Mouse (Mus musculus) bone marrow, adult 2 months (tissue): ENCODE data around the gene Daxx. TPM values are rescaled to one million over a fixed set of nuclear protein-coding genes. Genes with fewer than 3 reads are reported as not detected.
A peak's percentile ranks its signal among the peaks of the same experiment; 100 is the strongest.

Source experiments
- H3K27ac ChIP-seq: fragments of 200-500 bp; 2 replicates; pipeline ENCODE4 v1.5.1; 2012; ENCODE audit warnings: low read depth, mild to moderate bottlenecking, control low read depth, inconsistent platforms, low read length; ENCODE audit not compliant: control insufficient read depth, poor library complexity, insufficient read depth
- H3K4me1 ChIP-seq: fragments of 200-500 bp; 2 replicates; pipeline ENCODE4 v1.6.1; 2011; ENCODE audit warnings: low read length; ENCODE audit not compliant: control insufficient read depth, insufficient read depth
- H3K4me3 ChIP-seq: fragments of 200-500 bp; replicated peaks from 2 replicates; pipeline ENCODE3; 2011; ENCODE audit warnings: mild to moderate bottlenecking, low read depth, low read length, control low read depth; ENCODE audit not compliant: control insufficient read depth
- CTCF ChIP-seq: fragments of 200-500 bp; IDR thresholded peaks from 2 replicates; pipeline ENCODE4 v1.5.1; 2011; ENCODE audit warnings: low read length, control low read depth; ENCODE audit not compliant: control insufficient read depth, insufficient read depth
- POLR2A ChIP-seq: fragments of 200-500 bp; IDR thresholded peaks from 2 replicates; pipeline ENCODE4 v1.6.1; 2011; ENCODE audit warnings: low read depth, mild to moderate bottlenecking, control low read depth, low read length, borderline replicate concordance; ENCODE audit not compliant: control insufficient read depth
- WGBS: fragments of 180-500 bp; shearing (Covaris S2); methylation state at CpG from one replicate; pipeline ENCODE4 v1.1.7; 2018; 5-methylcytosine and 5-hydroxymethylcytosine counted together
- polyA plus RNA-seq: library from polyadenylated mRNA; stranded (reverse); fragments of >200 nt; gene quantifications from 2 replicates; pipeline ENCODE4 v1.2.4, GENCODE M21; 2011; ENCODE audit warnings: low replicate concordance; ENCODE audit not compliant: missing spikeins, insufficient read depth, insufficient read length

Gene Daxx
- polyA plus RNA-seq, 1 experiment: 42.3 TPM

DNA sequence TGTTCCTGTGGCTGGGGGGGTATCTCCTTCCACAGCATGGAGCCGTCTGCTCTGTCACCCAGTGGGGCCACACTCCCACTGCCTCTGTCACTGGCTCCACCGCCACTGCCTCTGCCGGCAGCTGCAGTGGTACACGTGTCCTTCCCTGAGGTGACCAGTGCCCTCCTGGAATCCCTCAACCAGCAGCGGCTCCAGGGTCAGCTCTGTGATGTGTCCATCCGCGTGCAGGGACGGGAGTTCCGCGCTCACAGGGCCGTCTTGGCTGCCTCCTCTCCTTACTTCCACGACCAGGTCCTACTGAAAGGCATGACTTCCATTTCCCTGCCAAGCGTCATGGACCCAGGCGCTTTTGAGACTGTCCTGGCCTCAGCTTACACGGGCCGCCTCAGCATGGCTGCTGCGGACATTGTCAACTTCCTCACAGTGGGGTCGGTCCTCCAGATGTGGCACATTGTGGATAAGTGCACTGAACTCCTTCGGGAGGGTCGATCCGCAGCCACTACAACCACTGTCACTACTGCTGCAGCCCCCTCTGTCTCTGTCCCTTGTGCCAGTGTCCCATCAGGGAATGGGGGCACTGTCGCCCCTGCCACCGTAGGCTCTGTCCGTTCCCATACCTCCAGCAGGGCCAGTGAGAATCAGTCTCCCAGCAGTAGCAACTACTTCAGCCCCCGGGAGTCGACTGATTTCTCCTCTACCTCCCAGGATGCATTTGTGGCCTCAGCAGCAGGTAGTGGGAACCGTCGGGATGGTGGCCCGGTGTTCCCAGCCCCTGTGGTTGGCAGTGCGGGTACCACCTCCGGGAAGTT, 7.8 kb downstream of the Daxx start:
- no peak overlapping the region for H3K27ac ChIP-seq
- H3K4me3 ChIP-seq: peak overlapping the region; percentile 41
- H3K4me1 ChIP-seq: peaks cover 6% of the 10 kb centered on the region
- 88% methylated on average over 31 of the region's 31 CpGs for WGBS
- TF ChIP-seq POLR2A: peak; percentile 17; the same call in 1 of the 2 replicates
- TF ChIP-seq CTCF: no peak

DNA sequence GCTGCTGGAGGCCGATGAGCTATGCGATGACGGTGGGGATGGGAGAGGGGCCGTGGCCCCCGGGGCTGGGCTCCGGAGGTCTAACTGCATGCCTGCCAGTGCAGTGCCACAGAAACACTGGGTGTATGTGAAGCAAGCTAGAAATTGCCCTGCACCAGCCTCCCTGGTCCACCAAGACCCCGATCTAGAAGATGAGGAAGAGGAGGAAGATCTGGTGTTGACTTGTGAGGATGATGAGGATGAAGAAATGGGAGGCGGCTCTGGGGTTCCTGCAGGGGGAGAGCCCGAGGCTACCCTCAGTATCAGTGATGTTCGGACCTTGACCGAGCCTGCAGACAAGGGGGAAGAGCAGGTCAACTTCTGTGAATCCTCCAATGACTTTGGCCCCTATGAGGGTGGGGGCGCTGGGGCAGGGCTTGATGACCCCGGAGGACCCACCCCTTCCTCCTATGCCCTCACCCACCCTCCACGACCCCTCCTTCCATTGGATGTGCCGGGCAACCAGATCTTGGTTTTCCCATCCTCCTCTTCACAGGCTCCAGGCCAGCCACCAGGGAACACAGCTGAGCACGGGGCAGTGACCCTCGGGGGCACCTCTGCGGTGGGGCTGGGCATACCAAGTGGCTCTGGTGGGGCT, 8.6 kb downstream of the Daxx start:
- Histone ChIP-seq H3K4me3 (no peak overlapping the region), H3K4me1 (peaks cover 6% of the 10 kb centered on the region), H3K27ac (no peak overlapping the region)
- TF ChIP-seq POLR2A (no peak), CTCF (no peak)
- WGBS: 94% methylated on average over 18 of the region's 18 CpGs

DNA sequence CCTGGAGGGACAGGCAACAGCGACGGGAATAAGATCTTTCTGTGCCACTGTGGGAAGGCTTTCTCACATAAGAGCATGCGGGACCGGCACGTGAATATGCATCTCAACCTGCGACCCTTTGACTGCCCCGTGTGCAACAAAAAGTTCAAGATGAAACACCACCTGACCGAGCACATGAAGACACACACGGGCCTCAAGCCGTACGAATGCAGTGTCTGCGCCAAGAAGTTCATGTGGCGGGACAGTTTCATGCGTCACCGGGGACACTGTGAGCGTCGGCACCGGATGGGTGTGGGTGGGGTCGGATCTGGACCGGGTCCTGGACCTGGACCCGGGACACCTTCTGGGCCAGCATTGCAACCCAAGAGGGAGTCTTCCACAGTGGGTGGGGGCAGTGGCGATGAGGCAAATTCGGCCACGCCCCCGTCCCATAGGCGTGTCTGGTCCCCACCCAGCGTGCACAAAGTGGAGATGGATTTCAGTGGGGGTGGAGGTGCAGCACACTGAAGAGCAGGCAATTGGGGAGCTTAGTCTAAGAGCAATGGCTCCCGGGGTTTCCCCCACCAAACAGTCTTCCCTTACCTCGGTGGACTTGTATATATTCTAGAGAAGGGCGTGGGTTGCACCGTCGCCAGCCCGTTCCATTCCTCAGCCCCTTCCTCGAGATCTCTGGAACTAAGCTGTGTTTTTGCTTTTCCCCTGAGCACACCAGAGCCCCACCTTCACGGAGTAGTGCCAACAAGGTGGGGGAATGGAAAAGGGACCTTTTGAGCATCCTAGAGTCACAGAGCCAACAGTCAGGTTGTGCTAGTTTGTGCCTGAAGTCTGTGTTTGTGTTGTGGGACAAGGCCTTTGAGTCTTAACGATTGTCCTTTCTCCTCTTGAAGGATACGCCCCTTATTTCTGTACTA, 9.3 kb downstream of the Daxx start:
- TF ChIP-seq POLR2A (no peak; the same call in 1 of the 2 replicates), CTCF (no peak)
- WGBS: 71% methylated on average over 37 of the region's 37 CpGs

DNA sequence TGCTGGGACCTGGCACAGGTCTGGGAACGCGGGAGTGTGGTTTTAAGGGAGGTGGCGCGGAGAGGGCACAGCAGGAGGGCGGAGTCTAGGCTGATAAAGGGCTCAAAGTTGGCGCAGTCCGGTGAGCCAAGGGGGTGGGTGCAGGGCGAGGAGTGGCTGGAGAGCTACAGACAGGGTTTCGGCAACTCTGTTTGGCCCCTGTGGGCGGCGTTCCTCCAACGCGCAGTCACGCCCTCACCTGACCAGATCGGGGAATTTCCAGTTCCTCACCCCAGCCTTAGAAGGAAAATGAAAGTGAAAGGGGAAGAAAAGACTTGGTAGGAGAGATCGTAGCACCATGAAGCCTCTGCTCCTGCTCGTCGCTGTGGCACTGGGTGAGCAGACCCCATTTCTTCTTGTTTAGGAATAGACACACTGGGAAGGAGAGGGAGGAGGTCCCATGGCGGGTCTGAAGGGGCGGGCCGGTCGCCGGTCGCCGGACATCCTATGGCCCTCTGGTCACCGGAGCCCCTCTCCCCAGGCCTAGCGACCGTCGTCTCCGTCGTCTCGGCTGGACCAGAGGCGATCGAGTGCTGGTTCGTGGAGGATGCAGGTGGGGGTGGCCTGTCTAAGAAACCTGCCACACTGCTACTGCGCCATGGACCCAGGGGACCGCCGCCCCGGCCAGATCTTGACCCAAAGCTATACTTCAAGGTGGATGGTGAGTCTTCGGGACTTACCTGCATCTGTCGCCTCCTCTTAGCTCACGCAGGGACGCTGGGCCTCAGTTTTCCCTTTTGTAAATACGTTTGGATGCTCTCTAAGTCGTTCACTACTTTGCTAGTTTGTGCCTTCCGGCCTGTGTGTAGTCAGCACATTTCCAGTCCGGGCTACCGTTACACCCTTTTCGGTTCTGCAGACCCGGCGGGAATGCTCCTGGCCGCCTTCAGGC, 10.4 kb downstream of the Daxx start:
- Histone ChIP-seq H3K4me3 (peak overlapping the region; percentile 78), H3K27ac (peak overlapping the region; percentile 89), H3K4me1 (peaks cover 6% of the 10 kb centered on the region)
- under 1% methylated on average over 52 of the region's 52 CpGs for WGBS
- peak; percentile 37 for TF ChIP-seq CTCF
- peak; percentile 56; the same call in 1 of the 2 replicates for TF ChIP-seq POLR2A

More for the DNA sequence above, 9.3 kb downstream of the Daxx start:
- peak overlapping the region; percentile 89 for H3K27ac ChIP-seq
- H3K4me1 ChIP-seq: peaks cover 6% of the 10 kb centered on the region
- peak overlapping the region; percentile 78 for H3K4me3 ChIP-seq

DNA sequence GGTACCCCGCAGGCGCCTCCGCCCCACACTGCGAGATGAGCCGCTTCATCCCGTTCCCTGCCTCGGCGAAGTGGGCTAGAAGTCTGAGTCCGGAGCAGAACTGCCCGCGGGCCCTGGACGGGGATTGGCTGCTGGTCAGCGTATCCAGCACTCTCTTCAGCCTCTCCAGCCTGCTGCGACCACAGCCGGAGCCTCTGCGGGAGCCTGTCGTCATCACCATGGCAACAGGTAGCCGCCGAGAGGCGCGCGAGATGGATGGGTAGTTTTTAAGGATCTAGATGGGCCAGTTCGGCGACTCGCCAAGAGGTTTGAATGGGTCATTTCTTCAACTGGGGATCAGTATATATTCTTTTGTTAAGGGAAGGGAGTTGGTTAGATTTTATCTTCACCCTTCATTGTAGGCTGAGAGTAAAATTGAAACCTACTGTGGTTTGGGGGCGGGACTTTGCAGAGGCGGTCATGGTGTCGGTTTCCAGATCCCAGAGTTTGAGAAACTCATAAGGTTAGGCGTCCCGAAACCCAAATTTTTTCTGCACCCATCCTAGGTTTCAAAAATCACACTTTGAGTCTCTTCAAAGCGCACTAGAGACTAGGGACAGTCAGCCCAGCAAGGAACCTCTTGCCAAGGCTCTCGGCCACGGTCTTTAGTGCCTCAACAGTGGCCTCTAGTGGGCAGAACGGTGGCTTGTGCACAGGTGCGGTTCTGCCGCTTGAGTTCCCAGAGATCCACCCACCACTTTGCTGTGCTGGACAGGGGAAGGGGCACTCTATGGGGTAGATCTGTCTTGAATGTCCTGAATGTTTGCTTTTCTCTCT, 11.3 kb downstream of the Daxx start:
- Histone ChIP-seq H3K27ac (peak overlapping the region; percentile 89), H3K4me3 (peak overlapping the region; percentile 78), H3K4me1 (peaks cover 4% of the 10 kb centered on the region; the same call in 1 of the 2 replicates)
- WGBS: under 1% methylated on average over 36 of the region's 36 CpGs
- TF ChIP-seq CTCF (peak; percentile 95), POLR2A (peak; percentile 24; the same call in 1 of the 2 replicates)

DNA sequence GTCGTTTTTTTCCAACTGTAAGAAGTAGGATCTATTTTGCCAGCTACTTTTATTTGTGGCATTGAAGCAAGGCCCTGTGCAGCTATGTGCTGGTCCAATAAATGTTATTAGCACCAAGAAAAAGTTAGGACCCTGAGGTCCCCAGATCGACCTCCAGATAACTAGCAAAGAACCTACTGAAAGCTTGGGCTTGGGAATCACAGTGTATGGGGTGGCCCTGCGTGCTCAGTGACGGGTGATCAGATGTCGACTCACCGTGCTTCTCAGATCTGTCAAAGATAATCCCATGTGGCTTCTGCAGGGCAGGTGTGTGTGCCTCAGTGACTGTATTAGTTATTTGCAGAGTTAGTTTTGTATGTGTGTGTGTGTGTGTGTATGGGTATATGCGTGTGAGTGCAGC, 12.1 kb downstream of the Daxx start:
- TF ChIP-seq POLR2A (no peak), CTCF (no peak)
- WGBS: 85% methylated on average over 7 of the region's 7 CpGs
- no peak overlapping the region for H3K27ac ChIP-seq

More for the DNA sequence above, 12.1 kb downstream of the Daxx start:
- H3K4me3 ChIP-seq: no peak overlapping the region
- peaks cover 4% of the 10 kb centered on the region; the same call in 1 of the 2 replicates for H3K4me1 ChIP-seq
